Mouse (Mus musculus): ENCODE data around the gene Pola1. TPM values are rescaled to one million over a fixed set of nuclear protein-coding genes. Genes with fewer than 3 reads are reported as not detected.

The Pola1 gene
- polyA plus RNA-seq, 1 experiment = 0.25 TPM

DNA sequence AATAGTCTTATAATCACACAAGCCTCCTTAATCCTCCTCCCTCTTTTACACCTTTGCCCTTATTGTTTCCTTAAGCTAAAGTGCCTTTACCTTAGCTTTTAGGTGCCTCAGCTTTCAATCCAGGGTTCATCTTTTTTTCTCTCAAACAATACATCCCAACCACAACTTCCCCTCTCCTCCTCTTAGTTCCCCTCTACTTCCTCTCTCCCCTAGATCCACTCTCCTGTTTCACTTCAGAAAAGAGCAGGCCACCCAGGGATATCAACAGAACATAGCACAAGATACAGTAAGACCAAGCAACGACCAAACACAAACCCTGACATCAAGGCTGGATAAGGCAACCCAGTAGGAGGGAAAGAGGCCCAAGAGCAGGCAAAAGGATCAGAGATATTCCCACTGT is 29.7 kb downstream of the Pola1 start:
- no peak overlapping the region for H3K27ac ChIP-seq (ENCODE audit: control insufficient read depth, insufficient read depth, low read depth, low read length)
- H3K4me3 ChIP-seq (ENCODE audit: control insufficient read depth, low read depth, low read length) = no peak overlapping the region
- H3K27me3 ChIP-seq (ENCODE audit: control insufficient read depth, insufficient read depth, low read length) = no peaks in the 10 kb centered on the region
- TF ChIP-seq CTCF (IDR thresholded peaks at IDR 0.05; ENCODE audit: control insufficient read depth, insufficient read depth, insufficient replicate concordance, low read depth, low read length) (no peak), POLR2A (IDR thresholded peaks at IDR 0.05; ENCODE audit: control insufficient read depth, low read depth, low read length) (no peak)
- no peaks in the 10 kb centered on the region for H3K4me1 ChIP-seq (ENCODE audit: control insufficient read depth, insufficient read depth, low read length)
- H3K36me3 ChIP-seq (ENCODE audit: control insufficient read depth, insufficient read depth, low read length) = no peaks in the 10 kb centered on the region

DNA sequence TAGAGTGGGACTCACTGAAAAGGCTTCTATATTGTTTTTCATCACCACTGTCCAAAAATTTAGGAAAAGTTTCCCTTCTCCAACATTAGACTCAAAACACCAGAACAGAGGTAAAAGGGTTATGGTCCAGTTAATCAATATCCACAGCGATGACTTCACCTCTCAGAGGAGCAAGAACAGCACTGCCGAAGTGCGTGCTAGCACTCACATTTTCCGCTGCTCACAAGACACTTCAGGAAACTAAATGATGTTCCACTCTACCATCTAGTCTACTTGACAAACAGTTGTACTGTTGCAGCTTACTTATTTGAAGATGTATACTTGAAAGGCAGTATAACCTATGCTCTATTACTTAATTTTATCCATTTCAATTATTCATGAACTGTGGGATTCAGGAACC is 37.7 kb downstream of the Pola1 start:
- Histone ChIP-seq H3K4me3 (ENCODE audit: control insufficient read depth, low read depth, low read length) (no peak overlapping the region), H3K4me1 (ENCODE audit: control insufficient read depth, insufficient read depth, low read length) (no peaks in the 10 kb centered on the region), H3K27me3 (ENCODE audit: control insufficient read depth, insufficient read depth, low read length) (no peaks in the 10 kb centered on the region), H3K36me3 (ENCODE audit: control insufficient read depth, insufficient read depth, low read length) (no peaks in the 10 kb centered on the region), H3K27ac (ENCODE audit: control insufficient read depth, insufficient read depth, low read depth, low read length) (no peak overlapping the region)
- no peak for TF ChIP-seq CTCF (IDR thresholded peaks at IDR 0.05; ENCODE audit: control insufficient read depth, insufficient read depth, insufficient replicate concordance, low read depth, low read length)
- no peak for TF ChIP-seq POLR2A (IDR thresholded peaks at IDR 0.05; ENCODE audit: control insufficient read depth, low read depth, low read length)

DNA sequence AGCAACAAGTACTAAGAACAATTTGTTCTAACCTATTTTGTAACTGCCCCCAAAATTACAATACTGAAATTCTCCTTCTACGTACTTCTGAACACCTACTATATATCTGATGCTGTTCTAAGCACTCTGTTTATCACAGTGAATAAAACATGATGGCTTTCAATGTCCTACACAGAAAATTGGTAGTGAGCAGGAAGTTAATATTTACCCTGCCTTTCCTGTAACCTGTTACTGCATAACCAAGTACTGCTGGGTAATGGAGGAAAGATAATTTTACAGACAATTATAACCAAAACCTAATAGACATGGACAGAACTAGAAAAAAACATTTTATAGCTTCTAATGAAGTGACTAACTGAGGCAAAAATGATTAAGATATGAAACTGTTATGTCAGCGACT is 51.0 kb downstream of the Pola1 start:
- no peaks in the 10 kb centered on the region for H3K4me1 ChIP-seq (ENCODE audit: control insufficient read depth, insufficient read depth, low read length)
- no peak overlapping the region for H3K27ac ChIP-seq (ENCODE audit: control insufficient read depth, insufficient read depth, low read depth, low read length)
- H3K27me3 ChIP-seq (ENCODE audit: control insufficient read depth, insufficient read depth, low read length) = no peaks in the 10 kb centered on the region
- H3K4me3 ChIP-seq (ENCODE audit: control insufficient read depth, low read depth, low read length) = no peak overlapping the region
- TF ChIP-seq CTCF (IDR thresholded peaks at IDR 0.05; ENCODE audit: control insufficient read depth, insufficient read depth, insufficient replicate concordance, low read depth, low read length) (no peak), POLR2A (IDR thresholded peaks at IDR 0.05; ENCODE audit: control insufficient read depth, low read depth, low read length) (no peak)
- no peaks in the 10 kb centered on the region for H3K36me3 ChIP-seq (ENCODE audit: control insufficient read depth, insufficient read depth, low read length)

DNA sequence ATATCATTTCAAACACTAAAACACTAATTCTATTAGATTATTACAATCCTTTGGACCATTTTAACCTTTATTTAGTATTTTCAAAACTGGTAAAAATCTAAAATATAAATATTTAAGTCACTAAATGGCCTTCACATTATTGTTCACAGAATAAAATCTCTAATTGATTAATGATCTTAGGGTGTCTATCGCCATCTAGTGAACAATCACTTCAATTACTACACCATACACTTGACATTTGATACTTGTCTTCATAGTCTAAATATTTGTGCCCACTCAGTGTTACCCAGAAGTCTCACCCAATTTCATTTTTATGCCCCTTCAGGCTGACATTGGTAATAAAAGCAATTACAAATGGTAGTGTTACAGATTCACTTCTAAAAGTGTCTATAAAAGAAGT is 74.8 kb downstream of the Pola1 start:
- no peaks in the 10 kb centered on the region for H3K36me3 ChIP-seq (ENCODE audit: control insufficient read depth, insufficient read depth, low read length)
- no peak overlapping the region for H3K4me3 ChIP-seq (ENCODE audit: control insufficient read depth, low read depth, low read length)
- H3K27me3 ChIP-seq (ENCODE audit: control insufficient read depth, insufficient read depth, low read length) = no peaks in the 10 kb centered on the region
- no peaks in the 10 kb centered on the region for H3K4me1 ChIP-seq (ENCODE audit: control insufficient read depth, insufficient read depth, low read length)
- TF ChIP-seq CTCF (IDR thresholded peaks at IDR 0.05; ENCODE audit: control insufficient read depth, insufficient read depth, insufficient replicate concordance, low read depth, low read length) = no peak
- TF ChIP-seq POLR2A (IDR thresholded peaks at IDR 0.05; ENCODE audit: control insufficient read depth, low read depth, low read length) = no peak
- H3K27ac ChIP-seq (ENCODE audit: control insufficient read depth, insufficient read depth, low read depth, low read length) = no peak overlapping the region

DNA sequence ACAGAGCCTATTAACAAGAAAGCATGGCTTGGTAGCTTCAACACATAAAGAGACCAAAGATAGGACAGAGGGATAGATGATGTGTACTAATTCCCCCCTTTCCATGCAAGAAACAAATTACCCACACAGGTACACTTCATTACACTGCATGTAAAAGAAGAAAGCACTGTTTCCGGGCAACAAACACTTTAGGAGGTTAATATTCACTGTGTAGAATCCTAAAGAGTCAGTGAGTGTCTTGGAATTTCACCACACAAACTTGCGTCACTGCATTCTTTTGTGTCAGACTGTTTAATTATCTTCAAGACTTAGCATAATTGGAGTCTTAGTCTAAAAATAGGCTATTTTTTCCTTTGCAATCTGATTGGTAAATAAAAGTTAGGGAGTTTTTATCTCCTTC is 92.2 kb downstream of the Pola1 start:
- no peak overlapping the region for H3K27ac ChIP-seq (ENCODE audit: control insufficient read depth, insufficient read depth, low read depth, low read length)
- H3K4me1 ChIP-seq (ENCODE audit: control insufficient read depth, insufficient read depth, low read length) = no peaks in the 10 kb centered on the region
- no peaks in the 10 kb centered on the region for H3K36me3 ChIP-seq (ENCODE audit: control insufficient read depth, insufficient read depth, low read length)
- no peak for TF ChIP-seq POLR2A (IDR thresholded peaks at IDR 0.05; ENCODE audit: control insufficient read depth, low read depth, low read length)
- no peak for TF ChIP-seq CTCF (IDR thresholded peaks at IDR 0.05; ENCODE audit: control insufficient read depth, insufficient read depth, insufficient replicate concordance, low read depth, low read length)
- H3K27me3 ChIP-seq (ENCODE audit: control insufficient read depth, insufficient read depth, low read length) = no peaks in the 10 kb centered on the region
- H3K4me3 ChIP-seq (ENCODE audit: control insufficient read depth, low read depth, low read length) = no peak overlapping the region

DNA sequence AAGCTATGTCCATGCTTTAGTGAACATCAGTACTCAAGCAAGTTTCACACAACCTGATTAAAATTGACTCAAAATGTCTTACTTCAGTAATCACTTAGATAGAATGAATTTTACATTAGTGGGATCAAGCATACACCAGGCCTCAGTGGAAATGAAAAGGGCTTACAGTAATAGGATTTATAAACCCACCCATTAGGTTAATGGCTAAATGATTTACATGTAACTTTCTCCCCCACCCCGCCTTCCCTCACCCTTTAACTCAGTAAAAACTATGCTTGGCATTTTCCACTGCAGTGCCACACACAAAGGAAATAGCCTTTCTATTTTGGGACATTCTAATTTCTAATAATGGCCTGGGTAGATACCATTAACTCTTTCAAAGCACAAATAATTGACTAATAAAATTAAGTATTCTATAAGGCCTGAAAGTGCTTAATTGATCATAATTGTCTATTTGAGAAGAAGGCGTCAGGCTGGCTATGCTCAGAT is 129.0 kb downstream of the Pola1 start:
- H3K4me3 ChIP-seq (ENCODE audit: control insufficient read depth, low read depth, low read length) = no peak overlapping the region
- H3K27ac ChIP-seq (ENCODE audit: control insufficient read depth, insufficient read depth, low read depth, low read length) = no peak overlapping the region
- H3K36me3 ChIP-seq (ENCODE audit: control insufficient read depth, insufficient read depth, low read length) = no peaks in the 10 kb centered on the region
- H3K27me3 ChIP-seq (ENCODE audit: control insufficient read depth, insufficient read depth, low read length) = no peaks in the 10 kb centered on the region
- no peak for TF ChIP-seq CTCF (IDR thresholded peaks at IDR 0.05; ENCODE audit: control insufficient read depth, insufficient read depth, insufficient replicate concordance, low read depth, low read length)
- no peak for TF ChIP-seq POLR2A (IDR thresholded peaks at IDR 0.05; ENCODE audit: control insufficient read depth, low read depth, low read length)
- H3K4me1 ChIP-seq (ENCODE audit: control insufficient read depth, insufficient read depth, low read length) = no peaks in the 10 kb centered on the region

DNA sequence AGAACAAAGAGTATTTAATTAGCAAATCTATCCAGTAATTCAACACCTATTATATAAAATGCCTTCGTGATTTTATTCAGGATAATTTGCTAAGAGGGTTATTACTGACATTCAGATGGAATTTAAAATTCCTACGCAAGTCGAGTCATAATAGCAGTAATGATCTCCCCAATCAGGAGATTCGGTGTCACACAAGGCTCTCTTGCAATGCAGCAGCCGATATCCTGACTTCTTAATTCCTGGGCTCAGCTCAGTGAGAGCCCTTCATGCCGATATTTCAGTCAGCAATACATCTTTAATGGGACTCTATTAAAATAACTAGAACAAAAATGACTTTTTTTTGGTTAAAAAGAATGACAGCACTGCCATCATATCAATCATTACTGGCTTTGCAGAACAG is 134.4 kb downstream of the Pola1 start:
- Histone ChIP-seq H3K4me3 (ENCODE audit: control insufficient read depth, low read depth, low read length) (no peak overlapping the region), H3K27me3 (ENCODE audit: control insufficient read depth, insufficient read depth, low read length) (no peaks in the 10 kb centered on the region)
- TF ChIP-seq POLR2A (IDR thresholded peaks at IDR 0.05; ENCODE audit: control insufficient read depth, low read depth, low read length) (no peak), CTCF (IDR thresholded peaks at IDR 0.05; ENCODE audit: control insufficient read depth, insufficient read depth, insufficient replicate concordance, low read depth, low read length) (no peak)

DNA sequence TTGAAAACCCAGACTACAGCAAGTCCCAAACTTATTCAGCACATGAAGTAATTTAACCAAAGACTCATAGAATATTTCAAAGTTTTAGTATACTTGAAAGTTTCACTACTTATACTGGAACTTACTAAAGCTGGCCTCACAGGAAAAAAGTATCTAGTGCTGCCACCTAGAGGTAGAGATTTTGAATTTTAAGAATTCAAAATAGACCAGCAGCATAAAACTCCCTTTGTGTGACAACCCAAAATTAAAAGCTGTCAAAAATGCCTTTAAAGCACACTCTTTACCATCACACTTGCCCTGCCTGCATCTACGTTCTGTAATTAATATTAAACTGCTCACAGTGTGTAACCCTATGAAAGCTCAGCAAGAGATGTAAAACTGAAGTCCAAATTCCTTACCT is 166.2 kb downstream of the Pola1 start:
- H3K27me3 ChIP-seq (ENCODE audit: control insufficient read depth, insufficient read depth, low read length) = no peaks in the 10 kb centered on the region
- no peak overlapping the region for H3K27ac ChIP-seq (ENCODE audit: control insufficient read depth, insufficient read depth, low read depth, low read length)
- no peak for TF ChIP-seq POLR2A (IDR thresholded peaks at IDR 0.05; ENCODE audit: control insufficient read depth, low read depth, low read length)
- TF ChIP-seq CTCF (IDR thresholded peaks at IDR 0.05; ENCODE audit: control insufficient read depth, insufficient read depth, insufficient replicate concordance, low read depth, low read length) = no peak
- H3K4me1 ChIP-seq (ENCODE audit: control insufficient read depth, insufficient read depth, low read length) = no peaks in the 10 kb centered on the region
- H3K4me3 ChIP-seq (ENCODE audit: control insufficient read depth, low read depth, low read length) = no peak overlapping the region
- H3K36me3 ChIP-seq (ENCODE audit: control insufficient read depth, insufficient read depth, low read length) = no peaks in the 10 kb centered on the region

More for the DNA sequence above, 134.4 kb downstream of the Pola1 start:
- Histone ChIP-seq H3K4me1 (ENCODE audit: control insufficient read depth, insufficient read depth, low read length) (no peaks in the 10 kb centered on the region), H3K27ac (ENCODE audit: control insufficient read depth, insufficient read depth, low read depth, low read length) (no peak overlapping the region), H3K36me3 (ENCODE audit: control insufficient read depth, insufficient read depth, low read length) (no peaks in the 10 kb centered on the region)

Data from testis, adult 2 months (tissue).